Mouse (Mus musculus) left cerebral cortex, postnatal 25 days (tissue): ENCODE measurements around the gene Ahdc1. TPM values are rescaled to one million over a fixed set of nuclear protein-coding genes. Genes with fewer than 3 reads are reported as not detected.

ENCODE experiments used
- DNase-seq, 2 experiments: peaks; one replicate each; pipeline ENCODE4 v3.0.0; 2022; ENCODE audit warnings: low spot score in 2 of 2, mixed read lengths in 1 of 2
- intact Hi-C: fragments of 180-260 bp; cut with DNase I; formaldehyde crosslinking; loops from one replicate; pipeline ENCODE4 v1.15.1; 2025
- total RNA-seq, 2 experiments: library from RNA; stranded (reverse); gene quantifications; 2 replicates each; pipeline ENCODE4 v1.2.3; 2021

The Ahdc1 gene
- total RNA-seq, 2 experiments from 2014 or later = 88.2 to 97.6 TPM

- DNase-seq = peak in 1 of 2 experiments; percentile 70
- intact Hi-C loops = no loop called here
Measured at GRCm38 (mm10) chr4:133049071-133049920, 38.2 kb downstream of the Ahdc1 start.

- DNase-seq = no peak
- intact Hi-C loops = no loop called here
Measured at GRCm38 (mm10) chr4:133050196-133050836, 39.3 kb downstream of the Ahdc1 start.

GRCm38 (mm10) chr4:133050837-133051549 is 39.9 kb downstream of the Ahdc1 start:
- intact Hi-C loops = no loop called here
- no peak for DNase-seq

GRCm38 (mm10) chr4:133051550-133051865 is 40.4 kb downstream of the Ahdc1 start:
- DNase-seq = no peak
- intact Hi-C loops = no loop called here

GRCm38 (mm10) chr4:133052029-133052745 is 41.1 kb downstream of the Ahdc1 start:
- no peak for DNase-seq
- intact Hi-C loops = no loop called here

GRCm38 (mm10) chr4:133052995-133053572 is 42.0 kb downstream of the Ahdc1 start:
- no peak for DNase-seq
- intact Hi-C loops = no loop called here

GRCm38 (mm10) chr4:133054530-133054929 is 43.5 kb downstream of the Ahdc1 start:
- no peak for DNase-seq
- intact Hi-C loops = no loop called here

GRCm38 (mm10) chr4:133055163-133055951 is 44.3 kb downstream of the Ahdc1 start:
- no peak for DNase-seq
- intact Hi-C loops = loop anchor here (5.0 kb wide), 1 partner anchor 242 kb away; no protein-coding TSS in a partner anchor

- intact Hi-C loops = loop anchor here (1.0 to 5.0 kb wide), 2 partner anchors 45 to 241 kb away; partner anchors contain the start of gene Ahdc1
- peak; percentile 62 to 66 for DNase-seq
Measured at GRCm38 (mm10) chr4:133056069-133056890, 45.2 kb downstream of the Ahdc1 start.

GRCm38 (mm10) chr4:133057389-133058122 is 46.5 kb downstream of the Ahdc1 start:
- intact Hi-C loops = loop anchor here (5.0 kb wide), 1 partner anchor 240 kb away; no protein-coding TSS in a partner anchor

GRCm38 (mm10) chr4:133058123-133058453 is 47.0 kb downstream of the Ahdc1 start:
- intact Hi-C loops = loop anchor here (5.0 kb wide), 1 partner anchor 239 kb away; no protein-coding TSS in a partner anchor
- DNase-seq = no peak

More at GRCm38 (mm10) chr4:133057389-133058122, 46.5 kb downstream of the Ahdc1 start:
- DNase-seq = no peak

- intact Hi-C loops = loop anchor here (5.0 kb wide), 1 partner anchor 239 kb away; no protein-coding TSS in a partner anchor
- no peak for DNase-seq
Measured at GRCm38 (mm10) chr4:133058513-133059480, 47.7 kb downstream of the Ahdc1 start.

- no peak for DNase-seq
- intact Hi-C loops = no loop called here
Measured at GRCm38 (mm10) chr4:133060702-133061101, 49.6 kb downstream of the Ahdc1 start.

- DNase-seq = no peak
- intact Hi-C loops = no loop called here
Measured at GRCm38 (mm10) chr4:133061798-133062197, 50.7 kb downstream of the Ahdc1 start.

- intact Hi-C loops = no loop called here
- DNase-seq = no peak
Measured at GRCm38 (mm10) chr4:133062286-133062685, 51.2 kb downstream of the Ahdc1 start.

- DNase-seq = no peak
Measured at GRCm38 (mm10) chr4:133063203-133063602, 52.1 kb downstream of the Ahdc1 start.

More at GRCm38 (mm10) chr4:133063203-133063602, 52.1 kb downstream of the Ahdc1 start:
- intact Hi-C loops = no loop called here
